Mouse (Mus musculus) midbrain, embryonic 14.5 days (tissue): Measurements from ENCODE around the gene Tnfsf8. TPM values are rescaled to one million over a fixed set of nuclear protein-coding genes. Genes with fewer than 3 reads are reported as not detected.

Experiments used
- ATAC-seq: fragments of 200-750 bp; cut with Nextera tagmentation; 2 replicates; pipeline ENCODE4 v1.8.0; 2017; ENCODE audit warnings: moderate number of reproducible peaks, moderate library complexity; ENCODE audit not compliant: low FRiP score, low TSS enrichment
- DNase-seq: peaks from one replicate; pipeline ENCODE4 v3.0.0-alpha.2; 2015
- H3K27ac ChIP-seq: fragments of 300-500 bp; sonication (generic); replicated peaks from 2 replicates; pipeline ENCODE4 v1.5.1; 2014; ENCODE audit warnings: mild to moderate bottlenecking, low read depth, low read length, moderate library complexity
- H3K27me3 ChIP-seq: fragments of 300-500 bp; sonication (generic); 2 replicates; pipeline ENCODE4 v1.6.1; 2014; ENCODE audit warnings: low read length, control low read depth, mixed read lengths; ENCODE audit not compliant: control insufficient read depth, insufficient read depth
- H3K36me3 ChIP-seq: fragments of 300-500 bp; sonication (generic); 2 replicates; pipeline ENCODE4 v1.6.1; 2014; ENCODE audit warnings: low read length, control low read depth; ENCODE audit not compliant: control insufficient read depth, insufficient read depth
- H3K4me1 ChIP-seq: fragments of 300-500 bp; sonication (generic); 2 replicates; pipeline ENCODE4 v1.6.1; 2014; ENCODE audit warnings: mild to moderate bottlenecking, antibody characterized with exemption, low read length, control low read depth; ENCODE audit not compliant: control insufficient read depth, insufficient read depth
- H3K4me2 ChIP-seq: fragments of 300-500 bp; sonication (generic); 2 replicates; pipeline ENCODE4 v1.6.1; 2014; ENCODE audit warnings: mild to moderate bottlenecking, low read length, moderate library complexity
- H3K4me3 ChIP-seq: fragments of 300-500 bp; sonication (generic); replicated peaks from 2 replicates; pipeline ENCODE4 v1.5.1; 2014; ENCODE audit warnings: low read depth, low read length
- H3K9ac ChIP-seq: fragments of 300-500 bp; sonication (generic); replicated peaks from 2 replicates; pipeline ENCODE4 v1.6.1; 2014; ENCODE audit warnings: mild to moderate bottlenecking, low read length, moderate library complexity
- H3K9me3 ChIP-seq: fragments of 300-500 bp; sonication (generic); 2 replicates; pipeline ENCODE4 v1.6.1; 2016; ENCODE audit warnings: low read length, control low read depth, mixed read lengths; ENCODE audit not compliant: control insufficient read depth
- WGBS: fragments of 180-500 bp; shearing (Covaris S2); extraction: QIAGEN DNeasy Blood & Tissue Kit; methylation state at CpG from one replicate; pipeline ENCODE4 v1.1.7; 2014; 5-methylcytosine and 5-hydroxymethylcytosine counted together
- polyA plus RNA-seq: library from polyadenylated mRNA; unstranded; fragments of >200 nt; fragmentation: Nextera tagmentation; extraction: Ambion mirVana; gene quantifications from 2 replicates; pipeline ENCODE4 v1.2.1, GENCODE M21; 2014

Tnfsf8 gene
- 0.09 TPM in 1 of 2 replicates, not detected in the other for polyA plus RNA-seq

DNA sequence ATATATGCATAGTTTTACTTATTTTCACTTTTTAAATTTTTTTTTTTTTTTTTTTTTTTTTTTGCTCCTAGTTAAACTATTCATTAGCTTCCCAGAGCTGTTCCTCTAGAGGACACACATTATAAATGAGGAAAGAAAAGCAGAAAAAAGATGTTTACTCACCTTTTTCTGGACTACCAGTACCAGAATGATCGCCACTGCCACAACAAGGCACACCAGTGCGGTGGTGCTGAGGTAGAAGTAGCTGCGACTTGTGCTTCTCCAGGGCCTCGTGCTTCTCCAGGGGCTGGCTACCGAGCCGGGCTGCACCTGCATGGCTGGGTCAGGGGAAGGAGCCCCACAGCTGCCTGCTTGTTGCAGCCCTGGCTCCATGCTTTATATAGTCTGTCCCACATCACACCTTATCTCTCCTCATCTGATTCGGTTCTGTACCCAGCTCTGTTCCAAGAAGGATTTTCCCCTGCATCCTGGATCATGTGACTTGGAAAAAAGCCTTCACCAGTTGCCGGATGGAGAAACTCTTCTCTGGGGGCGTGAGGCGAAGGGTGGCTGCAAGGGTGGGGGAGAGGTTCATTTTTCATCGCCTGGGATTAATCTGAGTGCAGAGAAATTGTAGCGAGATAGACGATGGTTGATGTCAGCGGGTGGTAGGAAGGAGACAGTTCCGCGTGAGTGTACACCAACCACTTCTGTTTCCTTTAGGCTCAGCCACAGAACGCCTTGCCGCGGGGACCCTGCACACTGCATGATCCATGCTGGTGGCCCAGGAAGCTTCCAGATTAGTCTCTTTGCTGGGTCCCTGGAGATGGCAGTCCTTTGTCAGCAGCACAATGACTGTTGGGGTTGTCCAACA is at the start of gene Tnfsf8:
Tnfsf8 (minus strand) TSS at position 660 of the 853 bp plus-strand sequence.
- no peaks in the 10 kb centered on the region for H3K9me3 ChIP-seq
- ATAC-seq (no peak), DNase-seq (no peak)
- no peaks in the 10 kb centered on the region for H3K36me3 ChIP-seq
- no peak within 1 kb of the TSS for H3K4me2 ChIP-seq
- no peaks in the 10 kb centered on the region for H3K27me3 ChIP-seq
- H3K4me3 ChIP-seq: no peak within 1 kb of the TSS
- H3K27ac ChIP-seq: no peak within 1 kb of the TSS
- WGBS: 87% methylated on average over 19 of the region's 19 CpGs
- H3K4me1 ChIP-seq: no peaks in the 10 kb centered on the region
- H3K9ac ChIP-seq: no peak within 1 kb of the TSS

DNA sequence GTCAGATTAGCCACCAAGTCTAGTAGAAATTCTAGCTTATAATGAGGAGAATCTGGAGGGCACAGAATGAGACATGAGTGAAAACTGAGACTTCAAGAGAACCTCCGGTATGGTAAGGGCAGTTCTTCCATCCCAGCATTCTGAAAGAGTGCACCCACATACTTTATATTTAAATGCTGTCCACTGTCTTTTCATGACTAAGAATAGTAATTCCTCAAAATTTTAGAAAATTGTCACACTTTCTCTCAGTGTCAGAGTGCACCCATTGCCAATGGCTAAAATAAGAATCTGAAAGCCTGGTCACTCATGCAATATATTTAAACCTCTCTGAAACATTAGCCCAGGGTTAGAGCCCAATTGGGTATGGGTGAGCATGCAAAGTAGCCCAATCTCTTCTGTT is 47.4 kb upstream of the Tnfsf8 start:
- Histone ChIP-seq H3K27ac (no peak overlapping the region), H3K9ac (no peak overlapping the region), H3K36me3 (no peaks in the 10 kb centered on the region), H3K4me1 (no peaks in the 10 kb centered on the region), H3K27me3 (no peaks in the 10 kb centered on the region), H3K4me3 (no peak overlapping the region), H3K4me2 (no peak overlapping the region), H3K9me3 (no peaks in the 10 kb centered on the region)
- ATAC-seq (no peak), DNase-seq (no peak)
- WGBS: 96% methylated on average over 1 of the region's 1 CpGs

DNA sequence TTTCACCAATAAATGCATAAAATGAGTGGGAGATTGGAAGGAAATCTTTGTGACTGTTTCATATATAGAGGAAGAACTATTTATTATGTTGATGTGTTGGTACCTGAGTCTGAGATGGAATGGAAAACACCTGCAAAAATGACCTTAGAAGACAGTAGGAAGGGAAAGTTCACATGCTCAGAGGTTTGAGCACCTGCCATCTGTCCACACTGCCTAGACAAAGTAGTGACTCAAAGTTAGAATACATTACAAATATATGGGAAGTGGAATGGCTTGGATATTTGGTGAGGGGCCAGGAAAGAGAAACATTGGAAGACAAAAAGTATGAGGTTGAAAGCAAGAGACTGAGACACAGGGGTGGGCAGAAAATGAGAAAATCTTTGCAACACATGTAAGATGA is 46.3 kb upstream of the Tnfsf8 start:
- no peak overlapping the region for H3K4me2 ChIP-seq
- H3K4me3 ChIP-seq: no peak overlapping the region
- no peaks in the 10 kb centered on the region for H3K4me1 ChIP-seq
- no peak for ATAC-seq
- no peaks in the 10 kb centered on the region for H3K27me3 ChIP-seq
- DNase-seq: no peak
- no peaks in the 10 kb centered on the region for H3K36me3 ChIP-seq
- no peaks in the 10 kb centered on the region for H3K9me3 ChIP-seq
- H3K9ac ChIP-seq: no peak overlapping the region
- H3K27ac ChIP-seq: no peak overlapping the region

DNA sequence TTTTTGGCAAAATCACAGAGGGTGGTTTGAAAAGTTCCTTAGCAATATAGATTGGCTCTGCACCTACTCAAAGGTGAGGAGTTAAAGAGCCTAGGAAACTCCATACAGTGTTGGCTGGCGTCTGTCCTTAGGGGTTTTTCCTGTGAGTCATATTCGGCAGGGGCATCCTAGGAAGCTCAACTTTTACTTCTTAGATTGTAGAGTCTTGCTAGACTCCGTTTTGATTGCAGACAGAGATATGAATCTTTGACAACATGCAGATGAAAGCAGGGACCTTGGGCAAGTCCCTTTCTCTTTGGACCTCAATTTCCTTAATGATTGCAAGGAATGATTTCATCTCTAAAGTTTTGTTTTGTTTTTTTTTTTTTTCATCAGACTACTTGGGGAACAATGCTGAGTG is 44.9 kb upstream of the Tnfsf8 start:
- no peaks in the 10 kb centered on the region for H3K4me1 ChIP-seq
- no peaks in the 10 kb centered on the region for H3K36me3 ChIP-seq
- WGBS: 74% methylated on average over 3 of the region's 3 CpGs
- H3K27me3 ChIP-seq: no peaks in the 10 kb centered on the region
- H3K4me3 ChIP-seq: no peak overlapping the region
- no peak for ATAC-seq
- no peak overlapping the region for H3K9ac ChIP-seq
- DNase-seq: no peak
- H3K4me2 ChIP-seq: no peak overlapping the region
- H3K9me3 ChIP-seq: no peaks in the 10 kb centered on the region
- no peak overlapping the region for H3K27ac ChIP-seq

DNA sequence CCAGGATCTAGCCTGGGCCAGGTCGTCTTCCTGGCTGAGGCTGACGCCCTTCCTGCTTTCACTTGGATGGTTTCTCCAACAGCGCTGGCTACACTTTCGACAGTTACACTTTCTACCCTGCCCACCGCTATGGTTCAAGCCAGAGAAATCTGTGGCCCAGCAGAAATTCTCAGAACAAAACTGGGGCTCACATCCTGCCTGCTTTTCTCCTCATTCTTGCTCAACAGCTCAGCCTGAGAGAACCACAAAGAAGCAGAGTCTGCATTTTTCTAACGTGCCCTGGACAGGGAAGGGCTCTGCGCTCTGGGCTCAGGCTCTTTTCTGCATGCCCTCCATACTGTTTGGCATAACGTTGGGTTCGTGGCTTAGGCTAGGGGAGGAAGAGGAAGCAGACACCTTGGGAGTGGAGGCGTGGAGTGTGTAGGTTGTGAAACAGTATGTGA is 38.0 kb upstream of the Tnfsf8 start:
- 88% methylated on average over 10 of the region's 10 CpGs for WGBS
- H3K9me3 ChIP-seq: no peaks in the 10 kb centered on the region
- ATAC-seq (no peak), DNase-seq (no peak)
- H3K4me3 ChIP-seq: no peak overlapping the region
- no peak overlapping the region for H3K4me2 ChIP-seq
- H3K4me1 ChIP-seq: no peaks in the 10 kb centered on the region
- H3K36me3 ChIP-seq: no peaks in the 10 kb centered on the region
- no peaks in the 10 kb centered on the region for H3K27me3 ChIP-seq
- no peak overlapping the region for H3K27ac ChIP-seq
- no peak overlapping the region for H3K9ac ChIP-seq

DNA sequence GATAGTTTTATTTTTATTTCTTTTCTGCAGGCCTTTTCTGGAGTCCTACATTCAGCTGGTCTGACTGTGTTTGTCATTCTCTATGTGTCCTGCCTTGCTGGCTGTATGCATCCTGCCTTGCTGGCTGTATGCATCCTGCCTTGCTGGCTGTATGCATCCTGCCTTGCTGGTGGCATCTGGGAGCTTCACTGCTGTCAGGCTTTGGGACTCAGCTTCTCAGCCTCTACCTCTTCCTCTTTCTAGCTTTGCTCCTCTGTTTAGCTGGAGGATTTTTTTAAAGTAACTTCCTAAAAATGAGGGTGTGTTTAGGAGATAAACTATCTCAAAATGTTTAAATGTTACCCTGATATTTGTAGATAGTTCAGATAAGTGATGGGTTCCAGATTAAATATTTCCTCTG is 36.0 kb upstream of the Tnfsf8 start:
- Histone ChIP-seq H3K36me3 (no peaks in the 10 kb centered on the region), H3K4me3 (no peak overlapping the region), H3K27me3 (no peaks in the 10 kb centered on the region), H3K9me3 (no peaks in the 10 kb centered on the region), H3K9ac (no peak overlapping the region), H3K4me2 (no peak overlapping the region), H3K4me1 (no peaks in the 10 kb centered on the region), H3K27ac (no peak overlapping the region)
- no peak for DNase-seq
- ATAC-seq: no peak

DNA sequence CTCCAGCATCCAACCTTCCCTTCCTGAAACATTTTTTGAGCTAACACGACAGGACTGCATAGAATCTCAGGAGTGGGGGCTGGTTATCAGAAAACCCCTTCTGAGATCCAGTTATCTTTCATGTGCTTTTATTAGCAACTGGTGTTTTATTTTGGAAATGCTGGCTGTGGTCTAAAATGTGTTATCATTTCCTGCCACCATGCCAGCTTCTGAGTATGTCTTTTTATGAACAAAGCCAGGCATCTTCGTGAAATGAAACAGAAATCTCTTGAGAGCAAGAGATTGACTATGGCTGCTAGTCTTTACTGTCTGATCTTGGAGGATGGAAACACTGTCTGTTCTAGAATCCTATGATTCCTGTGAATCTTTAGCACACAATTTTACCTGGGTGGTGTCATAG is 25.0 kb upstream of the Tnfsf8 start:
- 84% methylated on average over 2 of the region's 2 CpGs for WGBS

DNA sequence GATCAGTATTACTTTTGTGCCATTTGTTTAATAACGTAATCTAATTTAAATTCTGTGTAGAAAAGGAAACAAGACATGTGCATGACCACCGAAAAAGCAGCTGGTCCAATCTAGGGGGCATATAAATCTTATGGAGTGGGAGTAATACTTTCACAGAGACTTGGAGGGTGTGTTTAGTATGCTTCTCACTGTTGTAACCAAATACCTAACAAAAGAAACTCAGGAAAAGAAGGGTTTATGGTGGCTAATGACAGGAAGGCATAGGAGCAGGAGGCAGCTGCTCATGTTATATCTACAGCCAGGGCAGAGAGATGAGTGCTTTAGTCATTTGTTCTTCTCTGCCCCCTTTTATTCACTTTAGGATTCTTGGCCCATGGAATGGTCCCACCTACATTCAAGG is 15.6 kb upstream of the Tnfsf8 start:
- WGBS: 84% methylated on average over 2 of the region's 2 CpGs
- no peaks in the 10 kb centered on the region for H3K9me3 ChIP-seq
- H3K4me2 ChIP-seq: no peak overlapping the region
- H3K4me1 ChIP-seq: no peaks in the 10 kb centered on the region
- DNase-seq (no peak), ATAC-seq (no peak)
- H3K27ac ChIP-seq: no peak overlapping the region
- H3K4me3 ChIP-seq: no peak overlapping the region
- no peaks in the 10 kb centered on the region for H3K36me3 ChIP-seq
- H3K9ac ChIP-seq: no peak overlapping the region
- H3K27me3 ChIP-seq: no peaks in the 10 kb centered on the region

More for the DNA sequence above, 25.0 kb upstream of the Tnfsf8 start:
- Histone ChIP-seq H3K9ac (no peak overlapping the region), H3K4me1 (no peaks in the 10 kb centered on the region), H3K36me3 (no peaks in the 10 kb centered on the region), H3K4me3 (no peak overlapping the region), H3K9me3 (no peaks in the 10 kb centered on the region), H3K27ac (no peak overlapping the region), H3K4me2 (no peak overlapping the region), H3K27me3 (no peaks in the 10 kb centered on the region)
- ATAC-seq (no peak), DNase-seq (no peak)

DNA sequence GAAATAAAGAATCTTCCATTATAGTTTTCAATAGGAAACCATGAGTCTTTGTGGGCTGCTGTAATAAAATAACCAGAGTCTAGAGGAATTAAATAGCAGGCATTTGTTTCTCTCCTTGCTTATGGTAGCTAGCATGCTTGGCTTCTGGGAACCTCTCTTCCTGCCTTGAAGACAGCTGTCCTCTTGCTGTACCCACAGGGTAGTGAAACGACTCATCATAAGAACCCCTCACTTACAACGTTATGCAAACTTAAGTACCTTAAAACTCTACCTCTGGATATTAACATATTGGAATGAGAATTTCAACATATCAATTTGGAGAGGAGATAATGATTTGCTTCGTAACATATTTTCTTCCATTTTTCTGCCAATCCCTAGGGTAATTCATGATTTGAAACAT is 14.3 kb upstream of the Tnfsf8 start:
- Histone ChIP-seq H3K36me3 (no peaks in the 10 kb centered on the region), H3K4me3 (no peak overlapping the region), H3K27ac (no peak overlapping the region), H3K9me3 (no peaks in the 10 kb centered on the region), H3K4me1 (no peaks in the 10 kb centered on the region), H3K4me2 (no peak overlapping the region), H3K9ac (no peak overlapping the region), H3K27me3 (no peaks in the 10 kb centered on the region)
- WGBS: 93% methylated on average over 3 of the region's 3 CpGs
- ATAC-seq (no peak), DNase-seq (no peak)
